Mouse (Mus musculus): ENCODE data around the gene Il17rd. TPM values are rescaled to one million over a fixed set of nuclear protein-coding genes. Genes with fewer than 3 reads are reported as not detected.
A peak's percentile ranks its signal among the peaks of the same experiment; 100 is the strongest.

The Il17rd gene
- polyA plus RNA-seq, 1 experiment from 2014 or later: 1.9 TPM

GRCm38 (mm10) chr14:27071985-27072384, 33.2 kb downstream of the Il17rd start:
- H3K4me3 ChIP-seq (ENCODE audit: low read length): no peak overlapping the region
- H3K9ac ChIP-seq (ENCODE audit: low read length): no peak overlapping the region
- H3K9me3 ChIP-seq (ENCODE audit: control insufficient read depth, low read length): no peaks in the 10 kb centered on the region
- no peaks in the 10 kb centered on the region for H3K27me3 ChIP-seq (ENCODE audit: control insufficient read depth, insufficient read depth, low read depth, low read length)
- peak; percentile 27; the same call in 1 of the 2 replicates for ATAC-seq (ENCODE audit: low read depth)
- no peak overlapping the region for H3K4me2 ChIP-seq (ENCODE audit: low read depth, low read length)
- WGBS: 7% methylated on average over 3 of the region's 3 CpGs
- H3K36me3 ChIP-seq (ENCODE audit: control insufficient read depth, insufficient read depth, low read length): no peaks in the 10 kb centered on the region
- H3K27ac ChIP-seq (ENCODE audit: low read length): no peak overlapping the region
- H3K4me1 ChIP-seq (replicated peaks; ENCODE audit: control insufficient read depth, insufficient read depth, low read length): peaks cover 44% of the 10 kb centered on the region

DNA sequence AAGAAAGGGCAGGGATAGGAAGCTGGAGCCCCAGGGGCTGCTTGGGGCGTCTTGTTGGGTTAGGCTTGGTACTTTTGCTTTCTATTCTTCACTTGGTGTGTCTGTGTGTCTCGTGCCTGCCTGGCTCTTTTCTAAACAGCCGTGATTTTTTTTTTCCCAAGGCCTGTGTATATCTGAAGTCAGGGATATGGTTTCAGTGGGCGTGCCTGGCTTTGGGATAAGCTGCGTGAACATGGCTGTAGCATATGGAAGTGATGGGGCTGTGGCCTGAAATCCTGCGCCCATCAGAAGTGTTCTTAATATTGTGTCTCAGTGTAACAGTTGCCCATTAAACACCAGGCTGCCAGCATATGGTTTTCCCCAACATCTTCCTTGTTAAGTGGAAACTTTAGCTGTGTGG, 36.3 kb downstream of the Il17rd start:
- ATAC-seq (ENCODE audit: low read depth): no peak
- Histone ChIP-seq H3K9me3 (ENCODE audit: control insufficient read depth, low read length) (no peaks in the 10 kb centered on the region), H3K4me2 (ENCODE audit: low read depth, low read length) (peak overlapping the region; percentile 13; the same call in 1 of the 2 replicates), H3K4me1 (replicated peaks; ENCODE audit: control insufficient read depth, insufficient read depth, low read length) (peaks cover 40% of the 10 kb centered on the region), H3K27me3 (ENCODE audit: control insufficient read depth, insufficient read depth, low read depth, low read length) (no peaks in the 10 kb centered on the region), H3K4me3 (ENCODE audit: low read length) (no peak overlapping the region), H3K27ac (ENCODE audit: low read length) (no peak overlapping the region; the same call in 1 of the 2 replicates), H3K36me3 (ENCODE audit: control insufficient read depth, insufficient read depth, low read length) (no peaks in the 10 kb centered on the region), H3K9ac (ENCODE audit: low read length) (no peak overlapping the region)
- WGBS: 41% methylated on average over 6 of the region's 6 CpGs

GRCm38 (mm10) chr14:27075909-27076521, 37.3 kb downstream of the Il17rd start:
- H3K4me2 ChIP-seq (ENCODE audit: low read depth, low read length): no peak overlapping the region
- H3K9ac ChIP-seq (ENCODE audit: low read length): no peak overlapping the region
- no peak for ATAC-seq (ENCODE audit: low read depth)

DNA sequence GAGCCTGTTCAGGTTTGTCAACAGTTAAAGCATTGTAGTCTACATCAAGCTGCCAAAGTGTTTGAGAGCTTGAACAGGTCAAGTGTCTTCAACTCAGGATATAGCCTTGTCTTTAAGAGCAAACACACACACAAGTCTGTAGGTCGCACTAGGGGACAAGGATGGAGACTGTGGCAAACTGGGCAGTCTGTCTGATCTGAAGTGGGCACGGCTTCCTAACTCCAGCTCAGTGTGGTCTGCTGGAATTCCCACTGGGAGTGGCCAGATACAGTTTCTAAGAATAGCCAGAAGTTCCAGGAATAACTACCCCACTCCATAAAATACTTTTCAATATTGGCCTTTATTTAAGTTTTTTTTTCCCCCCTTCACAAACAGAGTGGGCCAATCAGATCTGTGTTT, 37.8 kb downstream of the Il17rd start:
- H3K9me3 ChIP-seq (ENCODE audit: control insufficient read depth, low read length): no peaks in the 10 kb centered on the region
- 43% methylated on average over 2 of the region's 2 CpGs for WGBS
- peak; percentile 49; the same call in 1 of the 2 replicates for ATAC-seq (ENCODE audit: low read depth)
- no peak overlapping the region for H3K4me2 ChIP-seq (ENCODE audit: low read depth, low read length)
- H3K27ac ChIP-seq (ENCODE audit: low read length): no peak overlapping the region
- H3K9ac ChIP-seq (ENCODE audit: low read length): no peak overlapping the region
- H3K4me3 ChIP-seq (ENCODE audit: low read length): no peak overlapping the region
- no peaks in the 10 kb centered on the region for H3K36me3 ChIP-seq (ENCODE audit: control insufficient read depth, insufficient read depth, low read length)
- H3K4me1 ChIP-seq (replicated peaks; ENCODE audit: control insufficient read depth, insufficient read depth, low read length): peaks cover 30% of the 10 kb centered on the region
- H3K27me3 ChIP-seq (ENCODE audit: control insufficient read depth, insufficient read depth, low read depth, low read length): no peaks in the 10 kb centered on the region

More at GRCm38 (mm10) chr14:27075909-27076521, 37.3 kb downstream of the Il17rd start:
- H3K4me3 ChIP-seq (ENCODE audit: low read length): no peak overlapping the region
- H3K36me3 ChIP-seq (ENCODE audit: control insufficient read depth, insufficient read depth, low read length): no peaks in the 10 kb centered on the region
- H3K27ac ChIP-seq (ENCODE audit: low read length): no peak overlapping the region
- peaks cover 33% of the 10 kb centered on the region for H3K4me1 ChIP-seq (replicated peaks; ENCODE audit: control insufficient read depth, insufficient read depth, low read length)
- no peaks in the 10 kb centered on the region for H3K9me3 ChIP-seq (ENCODE audit: control insufficient read depth, low read length)
- no peaks in the 10 kb centered on the region for H3K27me3 ChIP-seq (ENCODE audit: control insufficient read depth, insufficient read depth, low read depth, low read length)
- WGBS: 52% methylated on average over 8 of the region's 8 CpGs

DNA sequence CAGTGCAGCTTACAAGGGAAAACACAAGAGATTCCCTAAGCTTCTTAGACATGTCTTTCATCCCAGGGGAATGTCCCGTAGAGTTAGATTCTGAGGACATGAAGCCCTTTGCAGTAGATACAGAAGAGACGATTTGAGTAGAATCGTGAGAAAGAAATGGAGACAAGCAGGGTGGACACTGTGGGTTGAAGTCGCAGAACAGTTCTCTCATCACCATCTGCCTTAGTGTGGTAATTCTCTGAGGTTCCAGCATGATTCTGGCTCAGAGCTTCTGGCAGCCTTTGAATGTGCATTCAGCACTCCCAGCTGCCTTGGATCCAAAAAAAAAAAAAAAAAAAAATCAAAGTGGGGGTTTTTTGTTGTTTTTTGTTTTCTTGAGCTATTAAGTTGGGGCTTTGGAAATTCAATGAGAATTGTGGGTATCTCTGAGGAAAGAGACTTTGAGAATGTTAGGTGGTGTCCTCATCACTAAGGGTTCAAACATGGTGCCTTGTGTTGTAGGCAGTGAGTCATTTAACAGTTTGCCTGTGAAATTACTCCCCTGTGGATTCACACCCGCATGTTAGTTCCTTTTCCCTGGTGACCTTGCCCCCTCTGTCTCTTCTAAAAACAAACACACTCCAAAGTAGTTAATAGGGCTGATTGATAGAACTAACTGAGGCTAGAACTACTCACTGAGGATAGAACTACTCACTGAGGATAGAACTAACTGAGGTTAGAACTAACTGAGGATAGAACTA, 43.0 kb downstream of the Il17rd start:
- H3K9me3 ChIP-seq (ENCODE audit: control insufficient read depth, low read length): no peaks in the 10 kb centered on the region
- ATAC-seq (ENCODE audit: low read depth): no peak
- no peak overlapping the region for H3K4me3 ChIP-seq (ENCODE audit: low read length)
- 72% methylated on average over 5 of the region's 5 CpGs for WGBS
- no peaks in the 10 kb centered on the region for H3K36me3 ChIP-seq (ENCODE audit: control insufficient read depth, insufficient read depth, low read length)
- no peak overlapping the region for H3K4me2 ChIP-seq (ENCODE audit: low read depth, low read length)
- H3K27ac ChIP-seq (ENCODE audit: low read length): no peak overlapping the region
- no peaks in the 10 kb centered on the region for H3K27me3 ChIP-seq (ENCODE audit: control insufficient read depth, insufficient read depth, low read depth, low read length)
- no peak overlapping the region for H3K9ac ChIP-seq (ENCODE audit: low read length)
- peaks cover 5% of the 10 kb centered on the region; the same call in 1 of the 2 replicates for H3K4me1 ChIP-seq (replicated peaks; ENCODE audit: control insufficient read depth, insufficient read depth, low read length)

GRCm38 (mm10) chr14:27085471-27085870, 46.7 kb downstream of the Il17rd start:
- Histone ChIP-seq H3K4me3 (ENCODE audit: low read length) (no peak overlapping the region), H3K27me3 (ENCODE audit: control insufficient read depth, insufficient read depth, low read depth, low read length) (no peaks in the 10 kb centered on the region), H3K4me1 (replicated peaks; ENCODE audit: control insufficient read depth, insufficient read depth, low read length) (no peaks in the 10 kb centered on the region), H3K4me2 (ENCODE audit: low read depth, low read length) (no peak overlapping the region), H3K9me3 (ENCODE audit: control insufficient read depth, low read length) (no peaks in the 10 kb centered on the region), H3K36me3 (ENCODE audit: control insufficient read depth, insufficient read depth, low read length) (0 out of 2 replicates have a peak, but pooled peaks cover 2% of the 10 kb centered on the region), H3K9ac (ENCODE audit: low read length) (no peak overlapping the region), H3K27ac (ENCODE audit: low read length) (no peak overlapping the region)
- ATAC-seq (ENCODE audit: low read depth): no peak
- WGBS: 82% methylated on average over 5 of the region's 5 CpGs

DNA sequence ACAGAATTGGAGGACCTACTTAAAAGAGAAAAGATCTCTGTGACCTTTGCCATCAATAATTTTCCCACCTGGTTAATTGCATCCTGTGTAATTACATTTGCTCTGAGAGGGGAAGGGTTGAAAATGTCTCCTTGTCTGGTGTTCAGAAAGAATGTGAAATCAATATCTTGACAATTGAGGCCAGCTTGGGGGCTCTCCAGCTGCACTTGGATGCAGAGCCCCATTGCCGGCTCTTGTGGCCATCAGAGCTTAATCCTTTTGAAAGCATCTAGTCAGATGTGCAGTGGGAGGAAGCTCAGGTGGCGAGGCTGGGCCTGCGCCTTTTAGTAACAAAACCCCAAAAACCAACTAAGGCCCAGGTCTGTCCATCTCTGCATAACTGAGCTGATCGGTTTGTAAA, 47.3 kb downstream of the Il17rd start:
- 78% methylated on average over 4 of the region's 4 CpGs for WGBS
- no peak for ATAC-seq (ENCODE audit: low read depth)

DNA sequence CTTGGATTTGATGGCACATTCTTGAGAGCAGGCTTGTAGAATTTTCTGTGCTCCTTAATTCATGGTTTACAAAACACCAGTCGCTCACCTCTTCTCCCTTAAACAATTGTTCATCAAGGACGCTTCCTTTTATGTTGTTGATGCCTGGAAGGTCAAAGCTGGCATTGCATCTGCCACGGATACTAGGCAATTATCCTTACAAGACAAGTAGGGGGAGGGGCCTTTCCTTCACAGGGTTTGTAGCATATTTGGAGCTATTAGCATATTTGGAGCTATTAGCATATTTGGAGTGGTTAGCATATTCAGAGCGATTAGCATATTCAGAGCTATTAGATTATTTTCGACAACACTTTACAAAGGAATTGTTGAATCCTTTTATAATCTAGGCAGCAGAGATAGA, 55.5 kb downstream of the Il17rd start:
- ATAC-seq (ENCODE audit: low read depth): no peak
- Histone ChIP-seq H3K27me3 (ENCODE audit: control insufficient read depth, insufficient read depth, low read depth, low read length) (no peaks in the 10 kb centered on the region), H3K4me3 (ENCODE audit: low read length) (no peak overlapping the region), H3K4me1 (replicated peaks; ENCODE audit: control insufficient read depth, insufficient read depth, low read length) (no peaks in the 10 kb centered on the region), H3K9ac (ENCODE audit: low read length) (no peak overlapping the region), H3K9me3 (ENCODE audit: control insufficient read depth, low read length) (no peaks in the 10 kb centered on the region), H3K36me3 (ENCODE audit: control insufficient read depth, insufficient read depth, low read length) (no peaks in the 10 kb centered on the region), H3K27ac (ENCODE audit: low read length) (no peak overlapping the region), H3K4me2 (ENCODE audit: low read depth, low read length) (no peak overlapping the region)
- 67% methylated on average over 5 of the region's 5 CpGs for WGBS

More for the DNA sequence above, 47.3 kb downstream of the Il17rd start:
- H3K4me3 ChIP-seq (ENCODE audit: low read length): no peak overlapping the region
- no peaks in the 10 kb centered on the region for H3K4me1 ChIP-seq (replicated peaks; ENCODE audit: control insufficient read depth, insufficient read depth, low read length)
- H3K4me2 ChIP-seq (ENCODE audit: low read depth, low read length): no peak overlapping the region
- 0 out of 2 replicates have a peak, but pooled peaks cover 2% of the 10 kb centered on the region for H3K36me3 ChIP-seq (ENCODE audit: control insufficient read depth, insufficient read depth, low read length)
- H3K9me3 ChIP-seq (ENCODE audit: control insufficient read depth, low read length): no peaks in the 10 kb centered on the region
- H3K9ac ChIP-seq (ENCODE audit: low read length): no peak overlapping the region
- H3K27me3 ChIP-seq (ENCODE audit: control insufficient read depth, insufficient read depth, low read depth, low read length): no peaks in the 10 kb centered on the region
- H3K27ac ChIP-seq (ENCODE audit: low read length): no peak overlapping the region

- WGBS: 71% methylated on average over 9 of the region's 9 CpGs
- Histone ChIP-seq H3K4me2 (ENCODE audit: low read depth, low read length) (no peak overlapping the region), H3K9ac (ENCODE audit: low read length) (no peak overlapping the region), H3K27ac (ENCODE audit: low read length) (no peak overlapping the region), H3K4me1 (replicated peaks; ENCODE audit: control insufficient read depth, insufficient read depth, low read length) (no peaks in the 10 kb centered on the region), H3K27me3 (ENCODE audit: control insufficient read depth, insufficient read depth, low read depth, low read length) (no peaks in the 10 kb centered on the region), H3K4me3 (ENCODE audit: low read length) (no peak overlapping the region), H3K9me3 (ENCODE audit: control insufficient read depth, low read length) (no peaks in the 10 kb centered on the region), H3K36me3 (ENCODE audit: control insufficient read depth, insufficient read depth, low read length) (no peaks in the 10 kb centered on the region)
- ATAC-seq (ENCODE audit: low read depth): peak; percentile 26; the same call in 1 of the 2 replicates
Measured at GRCm38 (mm10) chr14:27096133-27096532, 57.4 kb downstream of the Il17rd start.

All from lung, embryonic 16.5 days (tissue).